Mouse (Mus musculus): ENCODE measurements around the gene Slc12a7.
"Not testable (repeated sequence)": the region's sequence is repeated elsewhere in the genome, so short reads cannot be mapped to it uniquely, and the experiment has no call there.

Slc12a7 gene

GRCm38 (mm10) chr13:73732742-73733700 is at the start of gene Slc12a7:
Slc12a7 (plus strand) TSS chr13:73733094.
- peak; percentile 36 for DNase-seq

GRCm38 (mm10) chr13:73683682-73684081 is 49.2 kb upstream of the Slc12a7 start:
- DNase-seq, result no peak

GRCm38 (mm10) chr13:73684412-73684811 is 48.5 kb upstream of the Slc12a7 start:
- DNase-seq, result no peak

- no peak for DNase-seq
Measured at GRCm38 (mm10) chr13:73685502-73685901, 47.4 kb upstream of the Slc12a7 start.

DNA sequence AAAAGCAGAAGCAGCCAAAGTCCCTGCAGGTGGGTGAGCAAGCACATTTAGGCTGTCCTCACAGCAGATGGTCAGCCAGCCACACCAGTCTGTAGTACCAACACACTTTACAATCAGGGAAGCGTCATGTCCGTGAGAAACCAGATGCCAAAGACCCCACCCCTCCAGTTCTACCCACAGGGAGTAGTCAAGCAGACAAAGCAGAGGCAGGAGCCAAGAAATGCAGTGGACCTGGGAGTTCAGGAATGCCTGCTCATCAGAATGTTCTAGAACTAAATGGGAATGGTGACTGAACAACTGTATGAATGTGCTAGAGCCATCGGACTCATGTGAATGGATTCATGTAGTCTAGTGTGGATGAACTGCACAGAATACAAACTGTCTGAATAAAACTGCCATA is 45.3 kb upstream of the Slc12a7 start:
- no peak for DNase-seq

- DNase-seq, result no peak
Measured at GRCm38 (mm10) chr13:73688934-73689333, 44.0 kb upstream of the Slc12a7 start.

DNA sequence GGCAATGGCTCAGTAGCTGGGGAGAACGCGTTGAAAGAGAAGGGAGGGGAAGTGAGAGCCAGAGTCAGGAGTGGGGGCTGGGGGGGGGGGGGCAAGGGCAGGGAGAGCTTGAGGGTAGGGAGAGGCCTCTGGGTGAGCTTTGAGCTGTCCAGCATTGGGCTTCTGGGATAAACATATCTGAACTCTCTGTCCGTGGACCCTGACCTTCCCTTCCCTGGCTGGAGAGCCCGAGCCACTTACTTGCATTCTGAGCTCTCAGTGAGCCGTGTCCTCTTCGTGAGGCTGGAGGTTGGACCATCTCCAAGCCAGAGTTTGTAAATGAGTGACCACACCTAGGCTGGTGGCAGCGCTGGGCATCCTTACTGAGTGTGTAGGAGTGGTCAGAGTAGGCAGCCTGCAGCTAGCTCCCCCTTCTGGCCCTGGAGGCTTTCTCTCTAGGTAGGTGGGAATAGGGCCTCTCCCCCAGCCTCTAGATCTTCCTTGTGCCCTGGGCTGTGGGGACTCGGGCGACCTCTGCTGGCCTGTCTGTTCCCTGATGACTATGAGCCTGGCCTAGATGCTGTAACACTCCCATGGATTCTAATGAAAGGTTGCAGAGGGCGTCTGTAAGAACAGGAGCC is 40.5 kb upstream of the Slc12a7 start:
- DNase-seq, result peak; percentile 67

DNA sequence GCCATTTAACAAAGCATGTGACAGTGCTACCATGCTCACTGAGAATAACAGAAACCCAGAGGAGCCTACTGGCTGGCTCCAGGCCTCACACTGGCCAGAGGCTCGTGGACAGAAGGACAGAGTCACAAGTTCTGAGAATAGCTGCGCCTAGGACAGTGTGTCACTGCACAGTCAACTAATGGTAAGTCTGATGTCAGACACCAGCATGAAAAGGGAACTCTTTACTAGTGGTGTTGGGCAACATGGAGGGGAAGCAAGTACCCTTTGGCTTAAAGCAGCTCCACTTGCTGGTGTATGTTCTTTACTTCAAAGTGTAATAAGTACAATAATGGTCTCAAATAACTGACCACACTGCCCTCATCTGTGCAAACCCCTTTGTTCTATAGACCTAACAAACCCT is 39.6 kb upstream of the Slc12a7 start:
- no peak for DNase-seq

DNA sequence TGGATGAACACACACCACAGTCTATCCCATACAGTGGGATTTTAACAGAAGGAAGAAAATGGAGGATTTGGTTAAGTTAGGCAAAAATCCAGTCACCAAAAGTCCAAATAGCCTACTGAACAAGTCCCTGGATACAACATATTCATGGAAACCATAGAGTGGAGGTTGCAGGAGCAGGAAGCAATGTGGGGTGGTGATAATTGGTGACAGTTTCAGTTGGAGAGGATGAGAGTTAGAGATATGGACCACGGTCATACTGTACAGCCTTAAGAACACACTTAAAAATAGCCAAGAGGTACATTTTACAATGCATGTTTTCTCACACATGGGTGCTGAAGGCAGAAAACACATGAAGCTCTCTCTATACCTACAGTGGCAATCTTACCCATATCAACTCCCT is 37.9 kb upstream of the Slc12a7 start:
- no peak for DNase-seq

DNA sequence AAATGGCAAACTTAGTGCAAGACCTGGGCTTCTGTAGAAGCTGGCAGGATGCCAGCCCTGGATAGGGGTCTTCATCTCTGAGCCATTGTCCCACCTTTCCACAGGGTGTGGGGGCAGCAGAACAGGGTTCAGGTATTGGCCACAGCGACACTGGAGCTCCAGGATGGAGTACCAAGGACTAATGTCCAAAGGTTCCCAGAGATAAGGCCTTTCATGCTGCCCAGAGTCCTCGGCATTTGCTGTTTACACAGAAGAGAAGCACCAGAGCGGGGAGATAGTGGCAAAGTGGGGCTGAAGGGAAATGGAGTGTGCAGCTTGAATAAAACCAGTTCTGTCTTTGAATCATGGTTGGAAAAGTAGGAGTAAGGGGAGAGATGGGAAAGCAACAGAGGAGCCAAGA is 36.4 kb upstream of the Slc12a7 start:
- DNase-seq, result no peak

- DNase-seq, result no peak
Measured at GRCm38 (mm10) chr13:73699714-73700113, 33.2 kb upstream of the Slc12a7 start.

DNA sequence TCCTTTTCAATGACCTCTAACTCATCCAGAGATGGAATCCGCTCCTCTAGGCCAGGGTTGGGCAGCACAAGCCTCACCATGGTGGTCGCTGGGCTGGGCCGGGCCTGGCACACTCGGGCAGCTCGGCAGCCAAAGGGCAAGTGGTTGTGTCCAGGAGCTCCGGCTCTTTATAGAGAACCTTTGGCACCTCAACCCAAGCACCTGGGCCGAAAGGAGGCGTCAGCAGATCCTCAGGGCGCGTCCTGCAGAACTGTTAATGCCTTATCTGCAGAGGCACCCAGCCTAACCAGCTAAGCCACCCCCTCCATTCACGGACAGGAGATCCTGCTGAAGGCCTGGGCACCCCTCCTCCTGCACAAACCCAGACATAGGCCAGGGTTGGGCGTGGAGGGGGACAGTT is 32.3 kb upstream of the Slc12a7 start:
- DNase-seq, result no peak

DNA sequence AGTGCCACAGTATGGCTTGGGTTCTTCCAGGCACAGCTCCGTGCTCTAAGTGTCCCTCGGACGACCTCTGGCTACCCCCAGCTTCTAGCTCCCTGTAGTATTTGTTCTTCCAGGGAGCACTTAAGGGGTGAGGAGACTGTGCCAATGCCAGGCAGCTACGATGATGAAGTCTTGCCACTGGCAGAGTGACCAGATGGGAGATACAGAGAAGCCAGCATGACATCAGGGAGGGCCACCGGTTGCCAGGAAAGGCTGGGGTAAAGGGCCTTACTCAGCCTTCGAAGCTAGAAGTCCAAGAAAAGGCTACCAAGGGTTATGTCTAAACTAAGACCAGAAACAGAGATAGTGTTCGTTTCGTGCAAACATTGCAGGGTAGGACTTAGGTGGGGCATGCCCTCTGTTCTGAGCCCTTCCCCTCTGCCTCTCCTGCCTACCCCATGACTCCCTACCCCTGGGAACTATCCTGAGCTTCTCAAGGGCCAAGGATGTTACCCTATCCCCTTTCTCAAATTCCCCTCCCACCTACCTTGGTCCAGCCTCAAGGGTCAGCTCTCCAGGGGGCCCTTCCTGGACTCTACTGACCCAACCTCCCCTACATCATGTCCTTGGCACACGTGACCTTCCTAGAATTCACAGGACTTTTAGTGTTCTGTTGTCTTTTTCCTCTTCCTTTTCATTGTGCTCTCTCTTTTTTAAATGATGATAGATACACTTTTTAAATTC is 31.6 kb upstream of the Slc12a7 start:
- no peak for DNase-seq

DNA sequence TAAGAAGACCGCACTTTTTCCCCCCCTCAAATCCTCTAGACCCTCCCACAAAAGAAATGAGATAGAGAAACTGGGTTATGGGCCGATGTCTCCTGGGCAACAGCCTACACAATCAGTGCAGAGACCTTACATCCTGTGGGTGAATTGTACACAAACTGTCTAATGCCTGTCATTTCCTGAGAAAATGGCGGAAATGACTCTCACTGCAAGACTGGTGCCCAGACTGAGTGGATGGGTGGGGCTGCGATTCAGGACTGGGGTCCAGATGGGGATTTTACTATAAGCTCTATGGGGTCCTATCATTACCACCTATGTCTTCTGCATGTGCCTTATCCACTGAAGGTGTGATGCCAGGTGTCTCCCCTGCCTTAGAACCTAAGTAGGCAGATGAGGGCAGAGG is 30.1 kb upstream of the Slc12a7 start:
- DNase-seq, result peak; percentile 14

DNA sequence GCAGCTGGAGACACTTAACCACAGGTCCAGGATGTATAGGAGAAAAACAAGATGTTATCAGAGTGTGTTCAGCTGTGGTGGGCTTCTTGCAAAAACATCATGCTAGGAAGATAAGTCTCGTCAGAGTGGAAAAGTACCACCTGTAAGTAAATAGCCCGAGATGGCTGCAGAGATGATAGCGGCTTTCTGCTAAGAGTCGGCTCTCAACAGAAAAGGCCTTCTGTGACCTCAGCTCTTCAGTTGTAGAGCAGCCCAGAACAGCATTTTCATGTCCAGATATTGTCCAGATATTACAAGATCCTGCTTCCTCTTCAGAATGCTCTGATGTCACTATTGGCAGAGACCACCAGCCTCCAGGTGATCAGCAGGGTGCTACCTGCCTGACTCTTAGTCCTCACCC is 29.4 kb upstream of the Slc12a7 start:
- not testable (repeated sequence) for DNase-seq

DNA sequence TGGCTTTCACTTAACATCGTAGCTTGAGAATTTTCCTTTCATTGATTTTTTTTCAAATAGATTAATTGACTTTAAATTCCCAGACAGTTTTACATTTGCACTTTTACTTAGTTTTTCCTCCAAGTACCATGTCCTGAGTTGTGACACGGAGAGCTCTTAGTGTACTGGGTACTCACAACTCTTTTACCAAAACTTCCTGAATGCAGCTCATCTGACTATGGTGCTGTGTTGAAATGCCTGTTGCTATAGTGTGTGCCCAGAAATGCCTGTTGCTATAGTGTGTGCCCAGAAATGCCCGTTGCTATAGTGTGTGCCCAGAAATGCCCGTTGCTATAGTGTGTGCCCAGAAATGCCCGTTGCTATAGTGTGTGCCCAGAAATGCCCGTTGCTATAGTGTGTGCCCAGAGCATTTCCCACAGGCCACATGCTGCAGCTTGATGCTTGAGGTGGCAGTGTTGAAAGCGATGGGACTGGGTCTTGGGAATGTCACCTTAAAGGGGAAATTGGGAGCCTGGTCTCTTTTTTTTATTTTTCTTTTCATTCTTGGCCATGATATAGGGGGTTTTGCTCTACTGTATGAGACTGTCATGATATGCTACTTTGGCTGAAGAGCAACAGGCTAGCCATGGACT is 28.1 kb upstream of the Slc12a7 start, which contains the start of gene Slc6a19:
Gene Slc6a19 (minus strand): TSS at position 172 of the 632 bp plus-strand sequence.
- DNase-seq, result no peak

DNA sequence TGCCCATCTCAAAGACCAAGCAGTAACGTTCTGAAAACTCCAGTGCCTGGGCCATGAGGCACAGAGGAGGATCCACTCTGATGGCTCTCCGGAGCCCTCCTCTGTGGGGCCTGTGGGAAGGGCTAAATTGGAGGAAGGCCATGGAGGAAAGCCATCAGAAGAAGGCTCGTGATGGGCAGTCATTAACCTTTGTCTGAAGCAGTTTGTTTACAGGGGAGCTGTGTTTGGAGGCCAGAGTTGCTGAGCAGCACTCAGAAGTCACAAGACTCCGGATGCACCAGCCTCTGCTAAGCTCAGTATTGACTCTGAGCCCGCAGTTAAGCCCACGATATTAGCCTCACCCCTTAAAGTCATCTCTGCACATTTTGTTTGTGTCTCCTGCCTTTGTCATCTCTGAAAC is 23.4 kb upstream of the Slc12a7 start:
- DNase-seq, result no peak

- DNase-seq, result no peak
Measured at GRCm38 (mm10) chr13:73711221-73711620, 21.7 kb upstream of the Slc12a7 start.

DNA sequence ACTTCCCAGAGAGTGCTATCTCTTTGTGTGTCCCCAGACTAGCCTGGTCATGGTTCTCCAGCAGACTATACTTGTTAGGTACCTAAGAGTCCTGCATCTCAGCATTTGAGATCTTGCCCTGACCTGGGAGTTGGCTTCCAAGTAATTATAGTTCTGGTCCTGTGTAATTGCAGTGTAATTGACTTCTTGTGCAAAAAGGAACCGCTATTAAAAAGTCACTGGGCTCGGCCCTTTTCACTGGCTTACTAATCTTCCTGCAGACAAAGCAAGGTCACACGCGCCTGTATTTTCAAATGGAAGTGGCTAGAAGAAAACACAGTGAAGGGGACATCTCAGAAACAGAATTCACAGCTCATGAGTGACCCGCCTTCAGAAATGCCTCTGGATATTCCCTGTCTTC is 21.1 kb upstream of the Slc12a7 start:
- no peak for DNase-seq

GRCm38 (mm10) chr13:73712228-73712627 is 20.7 kb upstream of the Slc12a7 start:
- DNase-seq, result no peak

GRCm38 (mm10) chr13:73713204-73713603 is 19.7 kb upstream of the Slc12a7 start:
- DNase-seq, result no peak

DNA sequence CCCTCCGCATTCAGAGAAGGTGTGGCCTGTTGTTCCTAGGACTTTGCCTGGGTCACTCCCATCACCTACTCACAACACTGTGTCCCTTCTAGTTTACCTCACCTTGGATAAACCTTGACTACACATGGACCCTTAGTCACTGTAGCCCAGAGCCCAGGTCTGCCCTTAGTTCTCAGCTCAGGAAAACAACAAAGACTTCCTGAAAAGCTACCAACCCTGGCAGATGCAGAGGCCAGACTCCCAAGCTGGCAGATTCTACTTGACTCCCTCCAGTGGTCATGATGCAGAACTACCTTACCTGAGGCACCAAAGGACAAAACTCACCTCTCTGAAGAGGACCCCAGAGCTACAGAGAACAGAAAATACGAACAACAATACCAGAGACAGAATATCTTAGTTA is 18.9 kb upstream of the Slc12a7 start:
- DNase-seq, result no peak

DNA sequence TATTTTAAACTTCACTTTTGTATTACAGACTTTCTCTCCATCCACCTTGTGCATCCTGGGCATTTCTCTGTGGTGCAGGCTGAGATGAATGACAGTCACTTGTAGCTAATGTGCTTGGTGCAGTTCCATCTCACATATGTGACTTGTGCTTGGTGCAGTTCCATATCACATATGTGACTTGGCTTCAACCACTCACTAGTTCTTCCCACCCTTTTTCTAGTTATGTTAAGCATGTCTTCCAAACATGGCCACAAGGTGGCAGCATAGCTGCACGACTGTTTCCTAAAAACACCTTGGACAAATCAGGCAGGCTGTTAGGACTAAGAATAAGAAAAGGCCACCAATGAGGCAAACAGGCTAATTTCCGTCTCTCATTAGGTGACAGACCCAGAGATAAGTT is 14.7 kb upstream of the Slc12a7 start:
- DNase-seq, result peak; percentile 90
